Mouse (Mus musculus): Measurements from ENCODE around the gene Nmrk2. TPM values are rescaled to one million over a fixed set of nuclear protein-coding genes. Genes with fewer than 3 reads are reported as not detected.
"Not testable (repeated sequence)": the region's sequence is repeated elsewhere in the genome, so short reads cannot be mapped to it uniquely, and the experiment has no call there.

Nmrk2 gene
- polyA plus RNA-seq, 1 experiment from 2014 or later: 0.11 TPM

DNA sequence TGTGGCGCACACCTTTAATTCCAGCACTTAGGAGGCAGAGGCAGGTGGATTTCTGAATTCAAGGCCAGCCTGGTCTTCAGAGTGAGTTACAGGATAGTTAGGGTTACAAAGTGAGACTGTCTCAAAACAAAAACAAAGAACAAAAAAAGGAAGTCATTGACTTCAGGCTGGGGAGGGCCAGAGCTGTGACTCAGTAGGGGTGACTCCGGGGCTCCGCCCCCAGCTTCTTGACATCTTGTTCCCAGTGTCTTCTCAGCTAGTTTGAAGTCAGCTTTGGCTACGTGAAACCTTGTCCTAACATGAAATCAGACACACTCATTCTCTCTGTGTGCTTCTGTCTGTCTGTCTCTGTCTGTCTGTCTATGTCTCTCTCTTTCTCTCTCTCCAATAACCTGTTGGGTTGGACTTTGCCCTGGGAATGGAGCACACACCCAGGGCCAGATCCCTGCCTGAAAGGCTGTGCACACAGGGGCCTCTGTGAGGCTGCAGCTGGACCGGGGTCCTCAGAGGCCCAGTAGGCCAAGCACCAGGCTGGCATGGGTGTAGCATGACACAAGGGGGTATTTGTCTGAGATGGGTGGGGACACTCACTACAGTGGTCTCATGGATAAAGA, 19.7 kb upstream of the Nmrk2 start:
- Histone ChIP-seq H3K27ac (ENCODE audit: low read length) (no peak overlapping the region), H3K4me1 (replicated peaks; ENCODE audit: control insufficient read depth, insufficient read depth, low read length) (no peaks in the 10 kb centered on the region)
- 92% methylated on average over 5 of the region's 5 CpGs for WGBS

DNA sequence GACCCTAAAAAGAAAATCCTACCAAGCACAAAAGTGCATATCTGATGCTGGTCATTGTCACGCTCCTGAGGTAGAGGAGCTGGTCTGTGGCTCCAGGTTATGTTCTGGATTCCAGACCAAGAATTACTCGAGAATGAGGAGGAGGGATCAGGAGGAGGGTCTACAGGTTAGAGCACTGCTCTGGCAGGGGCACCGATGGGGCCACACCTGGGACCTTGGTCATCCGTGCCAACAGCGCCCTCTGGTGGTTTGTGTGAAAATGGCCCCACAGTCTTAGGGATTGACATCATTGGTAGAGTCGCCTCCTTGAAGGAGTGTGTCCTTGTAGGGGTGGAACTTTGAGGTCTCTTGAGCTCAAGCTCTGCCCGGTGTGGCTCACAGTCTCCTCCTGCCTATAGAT, 16.1 kb upstream of the Nmrk2 start:
- Histone ChIP-seq H3K36me3 (ENCODE audit: control insufficient read depth, insufficient read depth) (peaks cover 31% of the 10 kb centered on the region), H3K4me1 (replicated peaks; ENCODE audit: control insufficient read depth, insufficient read depth, low read length) (no peaks in the 10 kb centered on the region), H3K27ac (ENCODE audit: low read length) (no peak overlapping the region), H3K4me3 (replicated peaks; ENCODE audit: low read length) (no peak overlapping the region), H3K4me2 (ENCODE audit: low read length) (no peak overlapping the region), H3K27me3 (replicated peaks; ENCODE audit: control insufficient read depth, insufficient read depth, low read length) (no peaks in the 10 kb centered on the region), H3K9ac (replicated peaks; ENCODE audit: low read depth, low read length) (no peak overlapping the region), H3K9me3 (ENCODE audit: control insufficient read depth, low read length) (no peaks in the 10 kb centered on the region)
- peak; percentile 22; the same call in 1 of the 2 replicates for ATAC-seq
- 41% methylated on average over 7 of the region's 7 CpGs for WGBS

More for the DNA sequence above, 19.7 kb upstream of the Nmrk2 start:
- Histone ChIP-seq H3K9me3 (ENCODE audit: control insufficient read depth, low read length) (no peaks in the 10 kb centered on the region), H3K9ac (replicated peaks; ENCODE audit: low read depth, low read length) (no peak overlapping the region), H3K27me3 (replicated peaks; ENCODE audit: control insufficient read depth, insufficient read depth, low read length) (no peaks in the 10 kb centered on the region), H3K4me2 (ENCODE audit: low read length) (no peak overlapping the region), H3K36me3 (ENCODE audit: control insufficient read depth, insufficient read depth) (peaks cover 8% of the 10 kb centered on the region), H3K4me3 (replicated peaks; ENCODE audit: low read length) (no peak overlapping the region)
- no peak for ATAC-seq

DNA sequence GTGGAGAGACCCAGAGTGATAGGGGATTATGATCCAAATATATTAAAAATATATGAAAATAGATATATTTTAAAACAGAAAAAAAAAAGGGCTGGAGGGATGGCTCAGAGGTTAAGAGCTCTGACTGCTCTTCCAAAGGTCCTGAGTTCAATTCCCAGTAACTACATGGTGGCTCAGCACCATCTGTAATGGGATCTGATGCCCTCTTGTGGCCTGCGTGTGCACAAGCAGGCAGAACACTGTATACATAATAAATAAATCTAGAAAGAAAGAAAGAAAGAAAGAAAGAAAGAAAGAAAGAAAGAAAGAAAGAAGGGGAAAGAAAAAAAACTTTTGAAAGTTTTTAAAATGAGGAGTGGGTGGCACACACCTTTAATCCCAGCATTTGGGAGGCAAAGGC, 15.4 kb upstream of the Nmrk2 start:
- WGBS: 29% methylated on average over 1 of the region's 1 CpGs
- not testable (repeated sequence) for H3K4me1 ChIP-seq (replicated peaks; ENCODE audit: control insufficient read depth, insufficient read depth, low read length); H3K4me3 ChIP-seq (replicated peaks; ENCODE audit: low read length); H3K4me2 ChIP-seq (ENCODE audit: low read length); ATAC-seq; H3K9me3 ChIP-seq (ENCODE audit: control insufficient read depth, low read length); H3K9ac ChIP-seq (replicated peaks; ENCODE audit: low read depth, low read length); H3K27me3 ChIP-seq (replicated peaks; ENCODE audit: control insufficient read depth, insufficient read depth, low read length); H3K27ac ChIP-seq (ENCODE audit: low read length)
- H3K36me3 ChIP-seq (ENCODE audit: control insufficient read depth, insufficient read depth): peaks cover 38% of the 10 kb centered on the region

DNA sequence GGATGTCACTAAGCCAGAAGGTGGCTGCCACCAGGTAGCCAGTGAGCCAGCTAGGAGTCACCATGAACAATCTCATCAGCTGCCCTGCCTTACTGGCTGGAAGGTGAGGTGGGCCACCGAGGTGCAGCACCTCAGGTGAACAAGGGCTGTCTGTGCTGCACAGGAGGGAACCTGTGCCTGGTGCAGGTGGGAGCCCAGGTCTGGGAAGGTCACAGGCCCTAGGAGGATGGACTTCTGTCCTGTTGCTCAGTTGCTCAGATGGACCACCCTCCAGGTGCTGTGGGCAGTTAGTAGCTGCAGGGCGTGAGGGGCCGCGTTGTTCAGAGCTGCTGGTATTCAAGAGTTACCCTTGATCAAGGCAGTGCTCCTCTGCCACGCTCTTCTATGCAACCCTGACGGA, 15.0 kb upstream of the Nmrk2 start:
- H3K27ac ChIP-seq (ENCODE audit: low read length): no peak overlapping the region
- H3K4me3 ChIP-seq (replicated peaks; ENCODE audit: low read length): no peak overlapping the region
- peaks cover 5% of the 10 kb centered on the region; the same call in 1 of the 2 replicates for H3K9me3 ChIP-seq (ENCODE audit: control insufficient read depth, low read length)
- H3K27me3 ChIP-seq (replicated peaks; ENCODE audit: control insufficient read depth, insufficient read depth, low read length): no peaks in the 10 kb centered on the region
- H3K4me1 ChIP-seq (replicated peaks; ENCODE audit: control insufficient read depth, insufficient read depth, low read length): no peaks in the 10 kb centered on the region
- no peak for ATAC-seq
- peaks cover 43% of the 10 kb centered on the region for H3K36me3 ChIP-seq (ENCODE audit: control insufficient read depth, insufficient read depth)
- H3K9ac ChIP-seq (replicated peaks; ENCODE audit: low read depth, low read length): no peak overlapping the region
- H3K4me2 ChIP-seq (ENCODE audit: low read length): no peak overlapping the region
- WGBS: 91% methylated on average over 6 of the region's 6 CpGs

DNA sequence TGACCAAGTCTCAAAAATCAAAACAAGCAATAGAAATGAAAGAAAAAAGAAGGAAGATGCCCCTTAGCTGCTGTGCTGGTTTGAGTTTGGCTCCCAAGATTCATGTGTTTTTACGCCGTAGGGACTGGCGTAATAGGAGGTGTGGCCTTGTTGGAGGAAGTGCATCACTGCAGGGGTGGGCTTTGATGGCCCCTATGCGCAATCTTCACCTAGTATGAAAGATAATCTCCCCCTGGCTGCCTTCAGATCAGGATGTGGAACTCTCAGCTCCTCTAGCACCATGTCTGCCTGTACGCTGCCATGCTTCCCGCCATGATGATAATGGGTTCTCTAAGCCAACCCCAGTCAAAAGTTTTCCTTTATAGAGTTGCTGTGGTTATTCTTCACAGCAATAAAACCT, 14.4 kb upstream of the Nmrk2 start:
- peaks cover 47% of the 10 kb centered on the region for H3K36me3 ChIP-seq (ENCODE audit: control insufficient read depth, insufficient read depth)
- no peaks in the 10 kb centered on the region for H3K27me3 ChIP-seq (replicated peaks; ENCODE audit: control insufficient read depth, insufficient read depth, low read length)
- no peaks in the 10 kb centered on the region for H3K4me1 ChIP-seq (replicated peaks; ENCODE audit: control insufficient read depth, insufficient read depth, low read length)
- H3K4me2 ChIP-seq (ENCODE audit: low read length): no peak overlapping the region
- no peak for ATAC-seq
- peaks cover 5% of the 10 kb centered on the region; the same call in 1 of the 2 replicates for H3K9me3 ChIP-seq (ENCODE audit: control insufficient read depth, low read length)
- 88% methylated on average over 6 of the region's 6 CpGs for WGBS
- no peak overlapping the region for H3K27ac ChIP-seq (ENCODE audit: low read length)
- H3K9ac ChIP-seq (replicated peaks; ENCODE audit: low read depth, low read length): no peak overlapping the region
- H3K4me3 ChIP-seq (replicated peaks; ENCODE audit: low read length): no peak overlapping the region

DNA sequence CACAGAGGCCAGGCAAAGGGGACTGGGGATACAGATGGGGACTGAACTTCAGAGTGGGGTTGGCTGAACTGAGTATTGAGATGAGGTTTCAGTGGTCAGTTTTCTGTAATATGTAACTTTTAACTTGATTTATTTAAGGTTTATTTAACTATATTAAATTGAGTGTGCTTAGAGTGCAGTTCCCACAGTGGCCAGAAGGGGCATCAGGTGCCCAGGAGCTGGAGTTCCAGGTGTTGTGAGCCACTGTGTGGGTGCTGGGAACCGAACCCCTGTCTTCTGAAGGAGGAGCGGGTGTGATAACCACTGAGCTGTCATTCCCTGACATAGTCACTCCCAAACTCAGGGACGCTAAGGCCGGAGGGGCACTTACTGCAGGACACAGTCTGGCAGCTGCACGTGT, 8.3 kb upstream of the Nmrk2 start:
- 98% methylated on average over 5 of the region's 5 CpGs for WGBS
- no peak overlapping the region for H3K9ac ChIP-seq (replicated peaks; ENCODE audit: low read depth, low read length)
- peaks cover 8% of the 10 kb centered on the region; the same call in 1 of the 2 replicates for H3K9me3 ChIP-seq (ENCODE audit: control insufficient read depth, low read length)
- no peaks in the 10 kb centered on the region for H3K4me1 ChIP-seq (replicated peaks; ENCODE audit: control insufficient read depth, insufficient read depth, low read length)
- H3K27ac ChIP-seq (ENCODE audit: low read length): no peak overlapping the region
- H3K4me3 ChIP-seq (replicated peaks; ENCODE audit: low read length): no peak overlapping the region
- no peak for ATAC-seq
- H3K36me3 ChIP-seq (ENCODE audit: control insufficient read depth, insufficient read depth): peaks cover 71% of the 10 kb centered on the region
- no peak overlapping the region for H3K4me2 ChIP-seq (ENCODE audit: low read length)
- no peaks in the 10 kb centered on the region for H3K27me3 ChIP-seq (replicated peaks; ENCODE audit: control insufficient read depth, insufficient read depth, low read length)

DNA sequence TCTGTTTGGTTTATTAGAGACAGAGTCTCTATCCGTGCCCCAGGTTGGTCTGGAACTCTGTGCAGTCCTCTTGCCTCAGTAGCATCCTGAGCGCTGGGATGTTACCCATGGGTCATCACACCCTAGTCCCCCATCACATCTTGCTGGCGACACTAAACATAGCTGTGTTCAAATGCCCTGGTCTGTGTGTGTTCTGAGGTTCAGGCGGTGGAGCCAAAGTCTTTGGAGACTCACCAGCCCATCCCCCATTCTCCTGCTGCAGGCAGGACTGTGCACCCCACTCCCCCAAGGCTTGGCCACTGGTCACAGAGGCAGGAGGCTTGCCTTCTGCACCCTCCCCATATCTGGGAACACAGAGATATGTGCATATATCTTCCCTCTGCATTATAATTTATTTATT, 2.3 kb upstream of the Nmrk2 start:
- H3K4me1 ChIP-seq (replicated peaks; ENCODE audit: control insufficient read depth, insufficient read depth, low read length): no peaks in the 10 kb centered on the region
- H3K4me3 ChIP-seq (replicated peaks; ENCODE audit: low read length): no peak overlapping the region
- no peaks in the 10 kb centered on the region for H3K27me3 ChIP-seq (replicated peaks; ENCODE audit: control insufficient read depth, insufficient read depth, low read length)
- no peak overlapping the region for H3K9ac ChIP-seq (replicated peaks; ENCODE audit: low read depth, low read length)
- no peak overlapping the region for H3K4me2 ChIP-seq (ENCODE audit: low read length)
- 0 out of 2 replicates have a peak overlapping the region, but pooled peaks have one; percentile 26 for H3K27ac ChIP-seq (ENCODE audit: low read length)
- H3K36me3 ChIP-seq (ENCODE audit: control insufficient read depth, insufficient read depth): peaks cover 17% of the 10 kb centered on the region
- ATAC-seq: peak; percentile 22; the same call in 1 of the 2 replicates
- no peaks in the 10 kb centered on the region for H3K9me3 ChIP-seq (ENCODE audit: control insufficient read depth, low read length)
- WGBS: 66% methylated on average over 4 of the region's 4 CpGs

DNA sequence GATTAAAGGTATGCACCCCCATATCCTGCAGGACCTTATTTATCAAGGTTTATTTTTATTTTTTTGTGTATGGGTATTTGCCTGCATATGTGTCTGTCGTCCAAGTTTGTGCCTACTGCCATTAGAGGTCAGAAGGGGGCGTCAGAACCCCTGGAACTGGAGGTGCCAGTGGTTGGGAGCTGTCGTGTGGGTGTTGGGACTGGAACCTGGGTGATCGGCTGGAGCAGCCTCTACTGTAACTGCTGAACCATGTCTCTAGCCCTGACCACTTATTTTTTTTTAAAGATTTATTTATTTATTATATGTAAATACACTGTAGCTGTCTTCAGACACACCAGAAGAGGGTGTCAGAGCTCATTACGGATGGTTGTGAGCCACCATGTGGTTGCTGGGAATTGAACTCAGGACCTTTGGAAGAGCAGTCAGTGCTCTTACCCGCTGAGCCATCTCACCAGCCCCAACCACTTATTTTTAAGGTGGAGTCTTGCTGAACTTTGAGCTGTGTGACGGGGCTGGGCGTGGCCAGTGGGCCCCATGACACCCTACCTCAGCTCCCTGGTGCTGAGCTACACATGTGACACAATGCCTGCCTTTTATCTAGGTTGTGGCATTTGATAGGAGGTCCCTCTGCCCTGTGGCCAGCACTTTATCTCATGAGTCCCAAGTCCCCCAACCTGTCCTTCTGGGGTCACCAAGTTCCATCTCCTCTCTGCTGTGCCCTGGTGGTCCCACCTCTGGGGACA, 1.3 kb upstream of the Nmrk2 start:
- H3K27me3 ChIP-seq (replicated peaks; ENCODE audit: control insufficient read depth, insufficient read depth, low read length): no peaks in the 10 kb centered on the region
- H3K4me1 ChIP-seq (replicated peaks; ENCODE audit: control insufficient read depth, insufficient read depth, low read length): no peaks in the 10 kb centered on the region
- H3K9me3 ChIP-seq (ENCODE audit: control insufficient read depth, low read length): no peaks in the 10 kb centered on the region
- peaks cover 17% of the 10 kb centered on the region for H3K36me3 ChIP-seq (ENCODE audit: control insufficient read depth, insufficient read depth)
- no peak overlapping the region for H3K9ac ChIP-seq (replicated peaks; ENCODE audit: low read depth, low read length)
- no peak overlapping the region for H3K4me3 ChIP-seq (replicated peaks; ENCODE audit: low read length)
- H3K4me2 ChIP-seq (ENCODE audit: low read length): no peak overlapping the region
- WGBS: 63% methylated on average over 8 of the region's 8 CpGs
- no peak for ATAC-seq
- H3K27ac ChIP-seq (ENCODE audit: low read length): no peak overlapping the region

DNA sequence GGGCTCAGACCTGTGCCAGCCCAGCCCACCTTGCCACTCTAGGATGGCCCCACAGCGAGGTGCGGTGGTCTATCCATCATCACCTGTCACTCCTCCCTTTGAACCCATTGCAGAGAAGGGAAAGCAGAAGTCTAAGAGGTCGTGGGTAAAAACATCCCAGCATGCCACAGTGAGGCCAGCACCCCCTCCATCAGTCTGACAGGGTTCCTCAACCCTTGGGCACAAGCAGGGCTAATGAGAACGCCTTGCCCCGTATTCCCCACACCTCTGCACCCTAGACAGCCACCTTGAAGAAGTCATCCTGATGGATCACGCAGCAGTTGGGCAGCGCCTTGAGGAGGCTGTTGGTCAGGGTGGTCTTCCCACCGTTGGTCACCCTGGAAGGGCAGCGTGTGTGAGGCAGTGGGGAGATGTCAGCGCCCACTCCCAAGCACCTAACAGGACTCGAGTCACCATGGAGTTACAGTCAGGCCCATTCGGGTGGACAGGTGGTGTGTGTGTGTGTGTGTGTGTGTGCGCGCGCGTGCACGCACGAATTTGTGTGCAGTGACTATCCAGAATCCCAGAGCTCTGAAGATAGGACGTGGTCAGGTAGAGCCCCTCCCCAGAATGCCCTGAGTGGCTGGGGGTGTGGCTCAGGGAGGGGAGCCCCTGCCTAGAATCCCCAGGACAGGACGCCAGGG, 1.1 kb downstream of the Nmrk2 start:
- Histone ChIP-seq H3K4me3 (replicated peaks; ENCODE audit: low read length) (no peak overlapping the region), H3K9me3 (ENCODE audit: control insufficient read depth, low read length) (no peaks in the 10 kb centered on the region), H3K9ac (replicated peaks; ENCODE audit: low read depth, low read length) (no peak overlapping the region), H3K4me1 (replicated peaks; ENCODE audit: control insufficient read depth, insufficient read depth, low read length) (no peaks in the 10 kb centered on the region), H3K27me3 (replicated peaks; ENCODE audit: control insufficient read depth, insufficient read depth, low read length) (peaks cover 9% of the 10 kb centered on the region), H3K36me3 (ENCODE audit: control insufficient read depth, insufficient read depth) (peaks cover under 1% of the 10 kb centered on the region), H3K27ac (ENCODE audit: low read length) (no peak overlapping the region), H3K4me2 (ENCODE audit: low read length) (no peak overlapping the region)
- 79% methylated on average over 20 of the region's 20 CpGs for WGBS
- ATAC-seq: no peak

All from forebrain, embryonic 16.5 days (tissue).